Mouse (Mus musculus) yolk sac, embryonic 10.5 days (tissue): ENCODE measurements at regions not wholly inside any gene's neighbourhood (a gene's known extent, or its start where the extent isn't known, plus 50 kb on each side); places are given as distances from the start of the nearest gene placed in this dataset.
A peak's percentile ranks its signal among the peaks of the same experiment; 100 is the strongest.

ENCODE experiments used
- DNase-seq: peaks from one replicate; pipeline ENCODE4 v3.0.0-alpha.2; 2017; ENCODE audit warnings: low spot score

GRCm38 (mm10) chr6:52105031-52105593, 53.0 kb downstream of the Hoxa1 start:
- peak; percentile 24 for DNase-seq

- DNase-seq: no peak
These were observed 54.0 kb downstream of the Hoxa1 start for GRCm38 (mm10) chr6:52104141-52104540.

GRCm38 (mm10) chr6:52103661-52104060, 54.5 kb downstream of the Hoxa1 start:
- no peak for DNase-seq

- peak; percentile 11 for DNase-seq
These were observed 55.4 kb downstream of the Hoxa1 start for GRCm38 (mm10) chr6:52102699-52103098.

- no peak for DNase-seq
These were observed 55.9 kb downstream of the Hoxa1 start for GRCm38 (mm10) chr6:52102179-52102578.

GRCm38 (mm10) chr6:52101209-52101608, 56.9 kb downstream of the Hoxa1 start:
- DNase-seq: no peak

GRCm38 (mm10) chr6:52098851-52099250, 59.3 kb downstream of the Hoxa1 start:
- DNase-seq: peak; percentile 6

- DNase-seq: peak; percentile 60
These were observed 62.5 kb downstream of the Hoxa1 start for GRCm38 (mm10) chr6:52095575-52095974.

GRCm38 (mm10) chr6:52091445-52091844, 66.7 kb downstream of the Hoxa1 start:
- DNase-seq: no peak

GRCm38 (mm10) chr6:52085932-52086643, 72.0 kb downstream of the Hoxa1 start:
- peak; percentile 8 for DNase-seq

- DNase-seq: no peak
These were observed 72.3 kb upstream of the Skap2 start for GRCm38 (mm10) chr6:52084622-52085021.

- DNase-seq: no peak
These were observed 67.2 kb upstream of the Skap2 start for GRCm38 (mm10) chr6:52079501-52079900.

- DNase-seq: no peak
These were observed 66.4 kb upstream of the Skap2 start for GRCm38 (mm10) chr6:52078530-52079340.

- no peak for DNase-seq
These were observed 64.0 kb upstream of the Skap2 start for GRCm38 (mm10) chr6:52076179-52076932.

GRCm38 (mm10) chr6:52074904-52075303, 62.6 kb upstream of the Skap2 start:
- no peak for DNase-seq

- no peak for DNase-seq
These were observed 54.8 kb upstream of the Skap2 start for GRCm38 (mm10) chr6:52067151-52067550.

- no peak for DNase-seq
These were observed 53.3 kb upstream of the Skap2 start for GRCm38 (mm10) chr6:52065652-52066051.

- no peak for DNase-seq
These were observed 52.0 kb upstream of the Skap2 start for GRCm38 (mm10) chr6:52064176-52065015.
